Mouse (Mus musculus): ENCODE measurements around the gene Slc6a13. TPM values are rescaled to one million over a fixed set of nuclear protein-coding genes. Genes with fewer than 3 reads are reported as not detected.

The Slc6a13 gene
- polyA plus RNA-seq, 1 experiment: 1.9 TPM

GRCm38 (mm10) chr6:121380576-121380975 is 80.5 kb downstream of the Slc6a13 start:
- H3K4me1 ChIP-seq (replicated peaks; ENCODE audit: control insufficient read depth, insufficient read depth, low read length): no peaks in the 10 kb centered on the region
- H3K27ac ChIP-seq (ENCODE audit: control insufficient read depth, insufficient read depth, low read length): no peak overlapping the region
- H3K36me3 ChIP-seq (ENCODE audit: control insufficient read depth, insufficient read depth, low read length): no peaks in the 10 kb centered on the region
- WGBS: 90% methylated on average over 8 of the region's 8 CpGs
- no peak overlapping the region for H3K4me3 ChIP-seq (ENCODE audit: control insufficient read depth, insufficient read depth, low read length)
- no peak for TF ChIP-seq CTCF (IDR thresholded peaks at IDR 0.05; ENCODE audit: borderline replicate concordance, control insufficient read depth, extremely low read depth, insufficient read depth, low read length, poor library complexity)
- TF ChIP-seq POLR2A (IDR thresholded peaks at IDR 0.05; ENCODE audit: control insufficient read depth, extremely low read depth, insufficient read depth, low read length, poor library complexity): no peak
- no peak for DNase-seq
- H3K27me3 ChIP-seq (ENCODE audit: control insufficient read depth, insufficient read depth, low read length): no peaks in the 10 kb centered on the region

GRCm38 (mm10) chr6:121382071-121382470 is 82.0 kb downstream of the Slc6a13 start:
- H3K27me3 ChIP-seq (ENCODE audit: control insufficient read depth, insufficient read depth, low read length): no peaks in the 10 kb centered on the region
- H3K27ac ChIP-seq (ENCODE audit: control insufficient read depth, insufficient read depth, low read length): no peak overlapping the region
- no peak for DNase-seq
- 78% methylated on average over 10 of the region's 10 CpGs for WGBS
- H3K4me1 ChIP-seq (replicated peaks; ENCODE audit: control insufficient read depth, insufficient read depth, low read length): no peaks in the 10 kb centered on the region
- no peaks in the 10 kb centered on the region for H3K36me3 ChIP-seq (ENCODE audit: control insufficient read depth, insufficient read depth, low read length)
- no peak for TF ChIP-seq POLR2A (IDR thresholded peaks at IDR 0.05; ENCODE audit: control insufficient read depth, extremely low read depth, insufficient read depth, low read length, poor library complexity)
- no peak for TF ChIP-seq CTCF (IDR thresholded peaks at IDR 0.05; ENCODE audit: borderline replicate concordance, control insufficient read depth, extremely low read depth, insufficient read depth, low read length, poor library complexity)
- H3K4me3 ChIP-seq (ENCODE audit: control insufficient read depth, insufficient read depth, low read length): no peak overlapping the region

DNA sequence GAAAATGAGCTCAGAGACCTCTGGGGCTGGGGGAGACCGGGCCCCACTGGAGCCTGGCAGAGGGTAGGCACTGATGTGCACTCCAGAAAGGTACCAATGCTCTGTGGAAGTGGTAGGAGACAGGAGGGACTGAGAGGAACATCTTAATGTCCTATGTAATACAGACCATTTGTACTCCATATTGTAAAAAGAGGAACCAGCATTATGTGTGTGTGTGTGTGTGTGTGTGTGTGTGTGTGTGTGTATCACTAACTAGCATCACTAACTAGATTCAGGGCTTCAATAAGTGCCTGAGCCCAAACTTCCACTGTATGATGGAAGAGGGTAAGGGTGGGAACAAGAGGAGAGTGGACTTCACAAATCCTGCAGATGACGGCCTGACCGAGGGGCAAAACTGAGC is 85.4 kb downstream of the Slc6a13 start:
- 85% methylated on average over 3 of the region's 3 CpGs for WGBS
- no peaks in the 10 kb centered on the region for H3K36me3 ChIP-seq (ENCODE audit: control insufficient read depth, insufficient read depth, low read length)
- DNase-seq: no peak
- TF ChIP-seq CTCF (IDR thresholded peaks at IDR 0.05; ENCODE audit: borderline replicate concordance, control insufficient read depth, extremely low read depth, insufficient read depth, low read length, poor library complexity) (no peak), POLR2A (IDR thresholded peaks at IDR 0.05; ENCODE audit: control insufficient read depth, extremely low read depth, insufficient read depth, low read length, poor library complexity) (no peak)
- H3K27ac ChIP-seq (ENCODE audit: control insufficient read depth, insufficient read depth, low read length): no peak overlapping the region
- H3K4me1 ChIP-seq (replicated peaks; ENCODE audit: control insufficient read depth, insufficient read depth, low read length): no peaks in the 10 kb centered on the region
- H3K27me3 ChIP-seq (ENCODE audit: control insufficient read depth, insufficient read depth, low read length): no peaks in the 10 kb centered on the region
- H3K4me3 ChIP-seq (ENCODE audit: control insufficient read depth, insufficient read depth, low read length): no peak overlapping the region

Other genes starting within 250 kb of the Slc6a13 start
- gene Mical3, start 169.2 kb upstream of the Slc6a13 start, polyA plus RNA-seq (2012; rRNA removed): 16.2 TPM in 2 replicates
- gene Pex26, start 116.6 kb upstream of the Slc6a13 start, polyA plus RNA-seq (2012; rRNA removed): 29.3 and 31.7 TPM in 2 replicates
- gene Tuba8, start 89.5 kb upstream of the Slc6a13 start, polyA plus RNA-seq (2012; rRNA removed): 2.9 and 4.3 TPM in 2 replicates
- 30.0 and 43.4 TPM in 2 replicates for gene Usp18, start 54.3 kb upstream of the Slc6a13 start, polyA plus RNA-seq (2012; rRNA removed)
- 0.43 and 0.70 TPM in 2 replicates for gene Slc6a12, start 42.8 kb downstream of the Slc6a13 start, polyA plus RNA-seq (2012; rRNA removed)
- 0.09 and 0.19 TPM in 2 replicates for gene Iqsec3, start 173.5 kb downstream of the Slc6a13 start, polyA plus RNA-seq (2012; rRNA removed)

Measured in thymus, adult 2 months (tissue).